Mouse (Mus musculus) heart, embryonic 16.5 days (tissue): ENCODE results near the gene Ghrhr. TPM values are rescaled to one million over a fixed set of nuclear protein-coding genes. Genes with fewer than 3 reads are reported as not detected.

ENCODE experiments used
- ATAC-seq: fragments of 200-750 bp; cut with Nextera tagmentation; replicated peaks from 2 replicates; pipeline ENCODE4 v1.8.0; 2017; ENCODE audit warnings: moderate number of reproducible peaks; ENCODE audit not compliant: insufficient read depth, low FRiP score; ENCODE audit errors: extremely low read depth
- H3K27ac ChIP-seq: fragments of 300-500 bp; sonication (generic); 2 replicates; pipeline ENCODE4 v1.5.1; 2014; ENCODE audit warnings: mild to moderate bottlenecking, low read length, control low read depth, moderate library complexity
- H3K27me3 ChIP-seq: fragments of 300-500 bp; sonication (generic); 2 replicates; pipeline ENCODE4 v1.6.1; 2014; ENCODE audit warnings: low read length, mixed read lengths; ENCODE audit not compliant: control insufficient read depth, insufficient read depth
- H3K36me3 ChIP-seq: fragments of 300-500 bp; sonication (generic); 2 replicates; pipeline ENCODE4 v1.6.1; 2014; ENCODE audit not compliant: control insufficient read depth, insufficient read depth
- H3K4me1 ChIP-seq: fragments of 300-500 bp; sonication (generic); 2 replicates; pipeline ENCODE4 v1.6.1; 2014; ENCODE audit warnings: low read length, mixed read lengths; ENCODE audit not compliant: control insufficient read depth, insufficient read depth
- H3K4me2 ChIP-seq: fragments of 300-500 bp; sonication (generic); 2 replicates; pipeline ENCODE4 v1.6.1; 2014; ENCODE audit warnings: low read depth, mild to moderate bottlenecking, control low read depth, low read length
- H3K4me3 ChIP-seq: fragments of 300-500 bp; sonication (generic); 2 replicates; pipeline ENCODE4 v1.5.1; 2014; ENCODE audit warnings: mild to moderate bottlenecking, control low read depth, low read length
- H3K9ac ChIP-seq: fragments of 300-500 bp; sonication (generic); 2 replicates; pipeline ENCODE4 v1.6.1; 2014; ENCODE audit warnings: low read length, control low read depth
- H3K9me3 ChIP-seq: fragments of 300-500 bp; sonication (generic); replicated peaks from 2 replicates; pipeline ENCODE4 v1.6.1; 2016; ENCODE audit warnings: low read length; ENCODE audit not compliant: control insufficient read depth
- WGBS: fragments of 180-500 bp; shearing (Covaris S2); extraction: QIAGEN DNeasy Blood & Tissue Kit; methylation state at CpG from one replicate; pipeline ENCODE4 v1.1.7; 2014; 5-methylcytosine and 5-hydroxymethylcytosine counted together
- polyA plus RNA-seq: library from polyadenylated mRNA; unstranded; fragments of >200 nt; fragmentation: Nextera tagmentation; extraction: Ambion mirVana; gene quantifications from 2 replicates; pipeline ENCODE4 v1.2.1, GENCODE M21; 2015

Ghrhr gene
- polyA plus RNA-seq, 1 experiment from 2014 or later, result not detected

GRCm38 (mm10) chr6:55396622-55397041 lies 20.5 kb downstream of the Ghrhr start:
- H3K4me3 ChIP-seq, result no peak overlapping the region
- ATAC-seq, result no peak; the same call in 1 of the 2 replicates

GRCm38 (mm10) chr6:55398869-55399628 lies 23.0 kb downstream of the Ghrhr start:
- no peak overlapping the region for H3K9ac ChIP-seq
- no peaks in the 10 kb centered on the region for H3K36me3 ChIP-seq
- no peaks in the 10 kb centered on the region for H3K9me3 ChIP-seq
- no peak overlapping the region for H3K27ac ChIP-seq
- H3K27me3 ChIP-seq, result peaks cover 16% of the 10 kb centered on the region
- H3K4me3 ChIP-seq, result no peak overlapping the region
- no peak overlapping the region for H3K4me2 ChIP-seq
- peaks cover 3% of the 10 kb centered on the region; the same call in 1 of the 2 replicates for H3K4me1 ChIP-seq
- ATAC-seq, result no peak
- WGBS, result 73% methylated on average over 9 of the region's 9 CpGs

More at GRCm38 (mm10) chr6:55396622-55397041, 20.5 kb downstream of the Ghrhr start:
- H3K4me2 ChIP-seq, result no peak overlapping the region
- H3K27me3 ChIP-seq, result peaks cover 16% of the 10 kb centered on the region
- H3K4me1 ChIP-seq, result peaks cover 6% of the 10 kb centered on the region; the same call in 1 of the 2 replicates
- no peaks in the 10 kb centered on the region for H3K9me3 ChIP-seq
- H3K36me3 ChIP-seq, result no peaks in the 10 kb centered on the region
- 68% methylated on average over 11 of the region's 11 CpGs for WGBS
- H3K27ac ChIP-seq, result no peak overlapping the region
- H3K9ac ChIP-seq, result no peak overlapping the region

- no peaks in the 10 kb centered on the region for H3K36me3 ChIP-seq
- WGBS, result 43% methylated on average over 5 of the region's 5 CpGs
Measured at GRCm38 (mm10) chr6:55399910-55400309, 23.8 kb downstream of the Ghrhr start.

GRCm38 (mm10) chr6:55402041-55402776 lies 26.1 kb downstream of the Ghrhr start:
- Histone ChIP-seq H3K4me3 (no peak overlapping the region), H3K27ac (no peak overlapping the region), H3K4me2 (no peak overlapping the region), H3K4me1 (0 out of 2 replicates have a peak, but pooled peaks cover 3% of the 10 kb centered on the region), H3K36me3 (no peaks in the 10 kb centered on the region), H3K9me3 (no peaks in the 10 kb centered on the region), H3K27me3 (0 out of 2 replicates have a peak, but pooled peaks cover 5% of the 10 kb centered on the region), H3K9ac (no peak overlapping the region)
- WGBS, result 52% methylated on average over 9 of the region's 9 CpGs
- ATAC-seq, result no peak

More at GRCm38 (mm10) chr6:55399910-55400309, 23.8 kb downstream of the Ghrhr start:
- Histone ChIP-seq H3K27ac (no peak overlapping the region), H3K4me1 (peaks cover 3% of the 10 kb centered on the region; the same call in 1 of the 2 replicates), H3K4me2 (no peak overlapping the region), H3K9me3 (no peaks in the 10 kb centered on the region), H3K27me3 (peaks cover 11% of the 10 kb centered on the region), H3K4me3 (no peak overlapping the region), H3K9ac (no peak overlapping the region)
- ATAC-seq, result no peak

- H3K4me3 ChIP-seq, result no peak overlapping the region
- no peak overlapping the region for H3K27ac ChIP-seq
- H3K9me3 ChIP-seq, result no peaks in the 10 kb centered on the region
- no peak overlapping the region for H3K4me2 ChIP-seq
- peaks cover 3% of the 10 kb centered on the region; the same call in 1 of the 2 replicates for H3K4me1 ChIP-seq
- no peak for ATAC-seq
- H3K9ac ChIP-seq, result no peak overlapping the region
- WGBS, result 60% methylated on average over 9 of the region's 9 CpGs
- H3K36me3 ChIP-seq, result no peaks in the 10 kb centered on the region
- H3K27me3 ChIP-seq, result 0 out of 2 replicates have a peak, but pooled peaks cover 2% of the 10 kb centered on the region
Measured at GRCm38 (mm10) chr6:55403411-55404309, 27.6 kb downstream of the Ghrhr start.

GRCm38 (mm10) chr6:55404421-55404990 lies 28.4 kb downstream of the Ghrhr start:
- Histone ChIP-seq H3K27me3 (0 out of 2 replicates have a peak, but pooled peaks cover 2% of the 10 kb centered on the region), H3K9me3 (no peaks in the 10 kb centered on the region), H3K4me3 (no peak overlapping the region), H3K4me2 (no peak overlapping the region), H3K4me1 (peaks cover 3% of the 10 kb centered on the region; the same call in 1 of the 2 replicates), H3K27ac (no peak overlapping the region), H3K36me3 (no peaks in the 10 kb centered on the region), H3K9ac (no peak overlapping the region)
- no peak for ATAC-seq
- WGBS, result 69% methylated on average over 5 of the region's 5 CpGs

- 69% methylated on average over 4 of the region's 4 CpGs for WGBS
Measured at GRCm38 (mm10) chr6:55407345-55407744, 31.2 kb downstream of the Ghrhr start.

GRCm38 (mm10) chr6:55410119-55410775 lies 34.2 kb downstream of the Ghrhr start:
- no peak for ATAC-seq

More at GRCm38 (mm10) chr6:55407345-55407744, 31.2 kb downstream of the Ghrhr start:
- Histone ChIP-seq H3K4me3 (no peak overlapping the region), H3K4me2 (no peak overlapping the region), H3K27me3 (no peaks in the 10 kb centered on the region), H3K9me3 (no peaks in the 10 kb centered on the region), H3K27ac (no peak overlapping the region), H3K9ac (no peak overlapping the region), H3K36me3 (no peaks in the 10 kb centered on the region), H3K4me1 (peaks cover 5% of the 10 kb centered on the region)
- no peak for ATAC-seq

More at GRCm38 (mm10) chr6:55410119-55410775, 34.2 kb downstream of the Ghrhr start:
- H3K36me3 ChIP-seq, result no peaks in the 10 kb centered on the region
- H3K4me2 ChIP-seq, result no peak overlapping the region
- H3K9ac ChIP-seq, result no peak overlapping the region
- no peak overlapping the region for H3K4me3 ChIP-seq
- H3K4me1 ChIP-seq, result peaks cover 5% of the 10 kb centered on the region
- H3K27me3 ChIP-seq, result no peaks in the 10 kb centered on the region
- H3K27ac ChIP-seq, result no peak overlapping the region
- 36% methylated on average over 7 of the region's 7 CpGs for WGBS
- H3K9me3 ChIP-seq, result no peaks in the 10 kb centered on the region
